Mouse (Mus musculus) layer of hippocampus, adult 9-11 months (tissue): ENCODE measurements around the gene Tax1bp3.

Experiments
- DNase-seq: peaks from one replicate; pipeline ENCODE4 v3.0.0; 2022

Tax1bp3 gene

DNA sequence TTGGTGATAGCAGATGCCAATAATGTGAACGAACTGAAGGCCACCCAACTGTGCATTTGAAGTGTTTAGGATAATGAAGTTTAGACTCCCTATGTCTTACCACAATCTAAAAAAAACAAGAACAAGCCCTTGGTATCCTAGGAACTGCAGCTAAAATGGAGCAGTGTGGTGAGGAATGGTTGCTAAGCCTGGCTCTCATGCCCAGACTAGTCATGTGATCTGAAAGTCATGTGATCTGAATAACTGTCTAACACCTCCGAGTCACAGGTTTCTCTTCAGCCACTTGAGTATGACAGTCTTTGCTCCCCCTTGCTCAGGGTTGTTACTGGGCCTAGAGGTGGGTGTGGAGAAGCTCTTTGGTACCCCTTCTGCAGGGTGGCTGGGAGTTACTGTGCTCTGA lies 55.6 kb downstream of the Tax1bp3 start:
- DNase-seq = no peak
